Mouse (Mus musculus) heart, adult 2 months (tissue): ENCODE measurements around the gene Serpina3b. TPM values are rescaled to one million over a fixed set of nuclear protein-coding genes. Genes with fewer than 3 reads are reported as not detected.

ENCODE experiments used
- DNase-seq, 2 experiments: peaks; one replicate each; pipeline ENCODE4 v3.0.0; 2021
- H3K27ac ChIP-seq: fragments of 200-600 bp; 2 replicates; pipeline ENCODE4 v1.8.1; 2022
- H3K27me3 ChIP-seq: fragments of 200-500 bp; 2 replicates; pipeline ENCODE4 v1.6.1; 2012; ENCODE audit warnings: mild to moderate bottlenecking, low read length, inconsistent platforms, mixed read lengths; ENCODE audit not compliant: control insufficient read depth, insufficient read depth
- H3K36me3 ChIP-seq: fragments of 200-500 bp; 2 replicates; pipeline ENCODE4 v1.6.1; 2012; ENCODE audit warnings: low read length, inconsistent platforms; ENCODE audit not compliant: control insufficient read depth, insufficient read depth
- H3K4me1 ChIP-seq: fragments of 200-500 bp; 2 replicates; pipeline ENCODE4 v1.6.1; 2011; ENCODE audit warnings: low read length; ENCODE audit not compliant: control insufficient read depth, insufficient read depth
- H3K4me3 ChIP-seq: fragments of 200-600 bp; 2 replicates; pipeline ENCODE4 v1.8.1; 2022
- H3K79me2 ChIP-seq: fragments of 200-500 bp; replicated peaks from 2 replicates; pipeline ENCODE4 v1.6.1; 2012; ENCODE audit warnings: mild to moderate bottlenecking, inconsistent platforms, low read length, moderate library complexity, mixed read lengths; ENCODE audit not compliant: control insufficient read depth, insufficient read depth
- H3K9ac ChIP-seq: fragments of 200-500 bp; 2 replicates; pipeline ENCODE4 v1.6.1; 2012; ENCODE audit warnings: low read depth, mild to moderate bottlenecking, control low read depth, inconsistent platforms, low read length, mixed read lengths
- CTCF ChIP-seq: fragments of 200-600 bp; IDR thresholded peaks from 2 replicates; pipeline ENCODE4 v1.8.1; 2022; ENCODE audit warnings: antibody characterized with exemption, mild to moderate bottlenecking, moderate library complexity
- EP300 ChIP-seq: fragments of 200-500 bp; IDR thresholded peaks from 2 replicates; pipeline ENCODE4 v1.6.1; 2011; ENCODE audit warnings: low read depth, low read length, control low read depth; ENCODE audit not compliant: insufficient read depth
- POLR2A ChIP-seq: fragments of 200-500 bp; IDR thresholded peaks from 2 replicates; pipeline ENCODE4 v1.6.1; 2011; ENCODE audit warnings: mild to moderate bottlenecking, low read depth, low read length, control low read depth; ENCODE audit not compliant: insufficient read depth
- WGBS: fragments of 180-500 bp; shearing (Covaris S2); methylation state at CpG from one replicate; pipeline ENCODE4 v1.1.7; 2018; 5-methylcytosine and 5-hydroxymethylcytosine counted together
- intact Hi-C: fragments of 180-260 bp; cut with DNase I; formaldehyde crosslinking; loops from one replicate; pipeline ENCODE4 v1.15.1; 2025
- polyA plus RNA-seq: library from polyadenylated mRNA; depleted of rRNA; stranded (reverse); fragments of >200 nt; gene quantifications from 2 replicates; pipeline ENCODE4 v1.2.3, GENCODE M21; 2012
- total RNA-seq, 2 experiments: library from RNA; stranded (reverse); gene quantifications; 2 replicates each; pipeline ENCODE4 v1.2.3; 2021

Gene Serpina3b
- total and polyA plus RNA-seq, 3 experiments, result 0.06 TPM; not detected in 2

- Histone ChIP-seq H3K27me3 (no peaks in the 10 kb centered on the region), H3K4me1 (no peaks in the 10 kb centered on the region), H3K36me3 (no peaks in the 10 kb centered on the region), H3K9ac (no peak overlapping the region), H3K79me2 (no peaks in the 10 kb centered on the region), H3K27ac (no peak overlapping the region), H3K4me3 (no peak overlapping the region)
- intact Hi-C loops, result no loop called here
- 34% methylated on average over 3 of the region's 3 CpGs for WGBS
- DNase-seq, result no peak
- no peak for TF ChIP-seq CTCF
- TF ChIP-seq POLR2A, result no peak
- TF ChIP-seq EP300, result no peak
Observed at GRCm38 (mm10) chr12:104114921-104115579, 12.7 kb upstream of the Serpina3b start.

- 27% methylated on average over 1 of the region's 1 CpGs for WGBS
- TF ChIP-seq CTCF, result no peak
- no peak for TF ChIP-seq EP300
- TF ChIP-seq POLR2A, result no peak
- H3K27me3 ChIP-seq, result no peaks in the 10 kb centered on the region
- H3K27ac ChIP-seq, result no peak overlapping the region
- H3K4me3 ChIP-seq, result no peak overlapping the region
- H3K9ac ChIP-seq, result no peak overlapping the region
- no peaks in the 10 kb centered on the region for H3K36me3 ChIP-seq
- H3K4me1 ChIP-seq, result peaks cover 2% of the 10 kb centered on the region
- intact Hi-C loops, result no loop called here
- no peak for DNase-seq
- H3K79me2 ChIP-seq, result no peaks in the 10 kb centered on the region
Observed at GRCm38 (mm10) chr12:104123097-104123496, 4.7 kb upstream of the Serpina3b start.

GRCm38 (mm10) chr12:104123996-104124395, 3.8 kb upstream of the Serpina3b start:
- Histone ChIP-seq H3K36me3 (no peaks in the 10 kb centered on the region), H3K27ac (no peak overlapping the region), H3K4me1 (peaks cover 2% of the 10 kb centered on the region), H3K4me3 (no peak overlapping the region), H3K9ac (no peak overlapping the region), H3K27me3 (no peaks in the 10 kb centered on the region), H3K79me2 (no peaks in the 10 kb centered on the region)
- intact Hi-C loops, result no loop called here
- WGBS, result 86% methylated on average over 2 of the region's 2 CpGs
- no peak for DNase-seq
- TF ChIP-seq CTCF, result no peak
- no peak for TF ChIP-seq POLR2A
- TF ChIP-seq EP300, result no peak

GRCm38 (mm10) chr12:104125021-104125560, 2.7 kb upstream of the Serpina3b start:
- no peak overlapping the region for H3K4me3 ChIP-seq
- H3K4me1 ChIP-seq, result peaks cover 2% of the 10 kb centered on the region
- H3K27ac ChIP-seq, result no peak overlapping the region
- H3K27me3 ChIP-seq, result no peaks in the 10 kb centered on the region
- no peaks in the 10 kb centered on the region for H3K36me3 ChIP-seq
- H3K9ac ChIP-seq, result no peak overlapping the region
- TF ChIP-seq CTCF (no peak), POLR2A (no peak), EP300 (no peak)
- WGBS, result 28% methylated on average over 5 of the region's 5 CpGs
- intact Hi-C loops, result no loop called here
- DNase-seq, result no peak
- no peaks in the 10 kb centered on the region for H3K79me2 ChIP-seq

GRCm38 (mm10) chr12:104131041-104131440, 3.2 kb downstream of the Serpina3b start:
- no peaks in the 10 kb centered on the region for H3K36me3 ChIP-seq
- H3K4me3 ChIP-seq, result no peak overlapping the region
- H3K79me2 ChIP-seq, result no peaks in the 10 kb centered on the region
- DNase-seq, result no peak
- H3K27me3 ChIP-seq, result no peaks in the 10 kb centered on the region
- H3K27ac ChIP-seq, result no peak overlapping the region
- no peak overlapping the region for H3K9ac ChIP-seq
- peaks cover 3% of the 10 kb centered on the region; the same call in 1 of the 2 replicates for H3K4me1 ChIP-seq
- TF ChIP-seq EP300 (no peak), POLR2A (no peak), CTCF (no peak)
- intact Hi-C loops, result no loop called here

GRCm38 (mm10) chr12:104138216-104138615, 10.4 kb downstream of the Serpina3b start:
- Histone ChIP-seq H3K36me3 (no peaks in the 10 kb centered on the region), H3K27me3 (no peaks in the 10 kb centered on the region), H3K9ac (no peak overlapping the region), H3K79me2 (no peaks in the 10 kb centered on the region), H3K27ac (no peak overlapping the region), H3K4me1 (no peaks in the 10 kb centered on the region; the same call in 1 of the 2 replicates), H3K4me3 (no peak overlapping the region)
- intact Hi-C loops, result no loop called here
- no peak for DNase-seq
- TF ChIP-seq POLR2A (no peak), EP300 (no peak), CTCF (no peak)
- 77% methylated on average over 2 of the region's 2 CpGs for WGBS
